Mouse (Mus musculus) urinary bladder, adult 2 months (tissue): ENCODE results near the gene Fam172a. TPM values are rescaled to one million over a fixed set of nuclear protein-coding genes. Genes with fewer than 3 reads are reported as not detected.

Experiments
- DNase-seq: peaks from one replicate; pipeline ENCODE4 v3.0.0; 2022; ENCODE audit warnings: low spot score
- polyA plus RNA-seq: library from polyadenylated mRNA; depleted of rRNA; stranded (reverse); fragments of >200 nt; gene quantifications from 2 replicates; pipeline ENCODE4 v1.2.3, GENCODE M21; 2012

Fam172a gene
- polyA plus RNA-seq, 1 experiment = 9.4 TPM

- DNase-seq = no peak
These were observed 476.9 kb downstream of the Fam172a start for GRCm38 (mm10) chr13:78178771-78179170.

DNA sequence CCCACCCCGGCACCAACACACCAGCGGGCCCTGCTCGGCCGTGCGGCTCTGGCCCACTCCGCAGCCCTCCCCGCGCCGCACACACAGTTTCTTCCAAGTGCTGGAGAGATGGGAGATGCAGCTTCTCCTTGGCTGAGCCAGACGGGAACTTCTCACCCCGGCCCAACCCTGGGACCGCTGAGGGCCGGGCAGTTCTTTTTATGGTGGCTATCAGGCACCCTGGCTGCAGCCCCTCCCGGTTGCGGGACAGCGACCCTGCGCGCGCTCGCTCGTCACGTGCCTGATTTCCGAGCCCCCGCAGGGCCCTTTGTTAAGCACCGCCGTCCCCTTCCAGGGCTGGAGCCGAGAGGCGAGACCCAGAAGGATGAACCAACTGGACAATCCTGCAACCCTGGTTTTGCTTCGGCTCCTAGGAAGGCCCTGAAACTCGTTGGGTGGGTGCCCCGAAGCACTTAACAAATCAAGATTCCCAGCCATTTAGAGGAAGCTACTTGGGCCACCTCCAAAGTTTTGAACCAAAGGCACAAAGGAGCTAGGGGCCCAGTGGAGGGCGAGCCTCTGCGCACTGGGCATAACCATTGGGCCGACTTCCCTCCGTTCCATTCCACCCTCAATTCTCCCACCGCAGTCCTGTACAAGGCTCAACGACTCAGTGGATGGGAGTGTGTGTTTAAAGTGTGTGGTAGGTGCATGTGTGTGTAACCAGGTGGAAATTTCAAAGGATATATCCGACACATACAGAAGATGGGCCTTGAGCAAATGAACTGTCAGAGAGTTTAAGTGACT is 477.7 kb downstream of the Fam172a start:
- DNase-seq = no peak

- DNase-seq = no peak
These were observed 478.4 kb downstream of the Fam172a start for GRCm38 (mm10) chr13:78180261-78180660.

- no peak for DNase-seq
These were observed 479.5 kb downstream of the Fam172a start for GRCm38 (mm10) chr13:78181071-78181929.

DNA sequence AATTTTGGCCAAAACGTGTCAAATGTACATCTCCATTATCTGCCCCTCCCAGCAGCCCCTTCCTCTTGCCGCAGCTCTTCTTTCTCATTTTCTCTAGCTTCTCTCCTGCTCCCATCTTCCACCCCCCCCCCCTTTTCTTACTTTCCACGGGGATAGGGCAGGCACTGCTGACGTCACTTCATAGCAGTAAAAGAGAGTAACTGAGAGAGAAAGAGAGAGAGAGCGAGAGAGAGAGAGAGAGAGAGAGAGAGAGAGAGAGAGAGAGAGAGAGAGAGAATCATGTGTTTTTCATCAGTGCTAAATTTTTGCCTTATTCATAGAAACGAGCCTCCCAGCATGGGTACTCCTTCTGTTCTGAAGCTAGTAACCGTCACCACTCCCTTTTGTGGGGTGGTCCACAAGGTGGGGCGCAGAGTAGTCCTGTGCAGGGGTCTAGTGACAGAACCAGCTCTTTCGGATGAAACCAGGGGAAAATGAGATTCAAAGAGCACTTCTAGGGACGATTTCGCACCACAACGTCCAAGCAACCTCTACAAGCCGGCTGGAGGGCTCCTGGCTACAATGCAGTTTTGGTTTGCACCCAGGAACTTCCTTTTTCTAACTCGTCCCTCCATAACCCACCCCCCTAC is 480.2 kb downstream of the Fam172a start:
- DNase-seq = no peak

- DNase-seq = no peak
These were observed 481.2 kb downstream of the Fam172a start for GRCm38 (mm10) chr13:78183004-78183403.

GRCm38 (mm10) chr13:78183986-78184385 is 482.2 kb downstream of the Fam172a start:
- DNase-seq = no peak

- DNase-seq = no peak
These were observed 483.1 kb downstream of the Fam172a start for GRCm38 (mm10) chr13:78184786-78185466.

- no peak for DNase-seq
These were observed 484.6 kb downstream of the Fam172a start for GRCm38 (mm10) chr13:78186340-78186946.

DNA sequence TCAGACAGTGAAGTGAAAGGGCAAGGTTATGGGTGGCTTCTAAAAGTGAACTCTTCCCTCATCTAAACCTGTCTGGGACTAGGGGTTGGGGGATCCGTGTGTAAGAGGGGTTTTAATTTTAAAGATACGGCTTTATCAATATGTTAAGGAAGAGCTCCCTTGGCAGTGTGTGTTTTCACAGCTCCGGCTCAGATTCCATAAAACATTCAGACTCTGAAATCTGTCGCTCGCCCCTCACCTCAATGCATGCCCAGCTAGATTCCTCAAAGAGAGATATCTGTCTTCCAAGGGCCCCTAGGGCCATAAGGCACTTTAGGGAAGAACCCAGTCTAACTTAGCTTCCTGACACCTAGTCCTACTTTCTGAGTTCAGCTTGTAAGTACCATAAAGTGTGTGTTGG is 486.0 kb downstream of the Fam172a start:
- DNase-seq = no peak

GRCm38 (mm10) chr13:78189586-78189985 is 487.8 kb downstream of the Fam172a start:
- no peak for DNase-seq

- no peak for DNase-seq
These were observed 491.4 kb downstream of the Fam172a start for GRCm38 (mm10) chr13:78193211-78193610.

- no peak for DNase-seq
These were observed 492.5 kb downstream of the Fam172a start for GRCm38 (mm10) chr13:78194135-78194849.

GRCm38 (mm10) chr13:78194850-78195600 is 493.2 kb downstream of the Fam172a start:
- no peak for DNase-seq

- DNase-seq = no peak
These were observed 493.8 kb downstream of the Fam172a start for GRCm38 (mm10) chr13:78195601-78196115.

- DNase-seq = no peak
These were observed 494.5 kb downstream of the Fam172a start for GRCm38 (mm10) chr13:78196236-78196796.

DNA sequence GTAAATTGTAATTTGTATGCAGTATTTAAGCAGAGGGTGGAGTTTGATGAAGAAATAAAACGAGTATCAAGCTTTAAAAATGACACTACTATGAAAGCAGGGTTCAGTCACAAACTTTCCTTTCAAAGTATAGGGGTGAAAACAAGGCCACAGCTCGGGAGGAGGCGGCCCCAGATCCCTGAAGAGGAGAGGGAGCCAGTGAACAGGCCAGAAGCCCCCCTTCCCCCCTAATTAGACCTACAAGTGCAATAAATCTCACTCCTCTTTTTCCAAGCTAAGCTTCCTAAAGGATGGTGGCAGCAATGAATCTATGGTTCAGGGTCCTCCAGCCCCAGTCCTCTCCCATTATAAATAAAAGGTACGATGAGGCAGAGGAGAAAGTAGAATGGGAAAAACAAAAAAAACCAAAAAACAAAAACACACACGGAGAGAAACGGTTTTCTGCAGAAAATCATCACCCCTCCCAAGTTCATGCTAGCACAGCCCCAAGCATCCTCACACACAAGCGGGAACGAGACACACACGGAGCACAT is 495.5 kb downstream of the Fam172a start:
- no peak for DNase-seq

- DNase-seq = no peak
These were observed 496.1 kb downstream of the Fam172a start for GRCm38 (mm10) chr13:78197819-78198390.

DNA sequence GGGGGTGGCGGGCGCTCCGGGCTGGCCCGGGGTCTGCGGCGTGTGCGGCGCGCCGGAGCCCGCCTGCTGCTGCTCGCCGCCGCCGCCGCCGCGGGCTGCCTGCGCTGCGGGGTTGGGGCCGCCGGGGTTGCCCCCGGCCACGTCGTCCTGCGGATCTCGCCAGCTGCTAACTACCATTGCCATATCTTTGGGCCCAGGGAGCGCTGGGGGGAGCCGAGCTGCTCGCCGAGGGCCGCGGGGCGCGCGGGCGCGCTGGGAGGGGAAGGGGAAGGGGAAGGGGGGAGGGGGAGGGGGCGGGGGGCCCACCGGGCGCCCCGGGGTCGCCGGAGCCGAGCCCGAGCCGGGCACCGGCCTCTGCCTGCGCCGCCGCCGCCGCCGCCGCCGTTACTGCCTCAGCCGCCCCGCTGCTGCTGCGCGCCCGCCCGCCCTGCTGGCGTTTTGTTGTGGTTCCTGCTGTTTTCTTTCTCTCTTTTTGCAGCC is 496.6 kb downstream of the Fam172a start:
- no peak for DNase-seq
